Mouse (Mus musculus): ENCODE data around the gene Naxe.

Naxe gene

GRCm38 (mm10) chr3:88057902-88058696 is at the start of gene Naxe:
Gene Naxe (minus strand): TSS chr3:88058495.
- peak; percentile 77 for DNase-seq (ENCODE audit: low read depth, low spot score)

DNA sequence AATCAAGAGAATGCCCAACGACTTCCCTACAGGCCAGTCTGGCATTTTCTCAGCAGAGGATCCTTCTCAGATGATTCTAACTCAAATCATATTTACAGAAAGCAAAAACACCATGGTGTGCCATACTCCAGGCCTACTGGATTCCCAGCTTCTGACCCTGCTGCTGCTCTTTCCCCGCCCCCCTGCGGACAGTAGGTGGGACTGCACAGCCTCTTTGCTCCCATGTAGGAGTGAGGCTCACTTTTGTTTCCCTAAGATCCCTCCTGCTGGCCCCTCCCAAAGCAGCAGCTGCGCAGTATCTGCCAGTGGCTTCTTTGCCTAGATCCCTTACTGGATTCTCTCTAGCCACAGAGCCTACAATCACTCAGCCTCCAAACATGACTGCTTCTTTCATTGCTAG is 47.8 kb upstream of the Naxe start:
- DNase-seq (ENCODE audit: low read depth, low spot score) = no peak

DNA sequence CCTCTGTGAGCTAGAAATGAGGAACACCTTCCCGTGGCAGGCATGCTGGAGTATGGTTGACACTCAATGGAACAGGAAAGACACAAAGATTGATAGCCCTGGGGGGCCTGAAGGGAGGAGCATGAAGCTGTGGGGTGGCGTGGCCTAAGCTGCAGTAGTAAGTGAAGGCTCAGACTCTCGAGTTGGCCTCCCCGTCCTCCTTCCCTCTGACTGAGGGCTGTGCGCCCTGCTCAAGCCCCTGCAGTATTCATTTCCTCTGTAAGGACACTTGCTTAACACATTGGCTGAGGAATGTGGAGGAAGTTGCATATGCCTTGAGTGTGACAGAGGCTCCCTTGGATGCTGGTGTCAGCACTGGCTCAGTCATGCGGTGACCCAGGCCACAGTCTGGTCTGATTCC is 44.3 kb upstream of the Naxe start:
- no peak for DNase-seq (ENCODE audit: low read depth, low spot score)

DNA sequence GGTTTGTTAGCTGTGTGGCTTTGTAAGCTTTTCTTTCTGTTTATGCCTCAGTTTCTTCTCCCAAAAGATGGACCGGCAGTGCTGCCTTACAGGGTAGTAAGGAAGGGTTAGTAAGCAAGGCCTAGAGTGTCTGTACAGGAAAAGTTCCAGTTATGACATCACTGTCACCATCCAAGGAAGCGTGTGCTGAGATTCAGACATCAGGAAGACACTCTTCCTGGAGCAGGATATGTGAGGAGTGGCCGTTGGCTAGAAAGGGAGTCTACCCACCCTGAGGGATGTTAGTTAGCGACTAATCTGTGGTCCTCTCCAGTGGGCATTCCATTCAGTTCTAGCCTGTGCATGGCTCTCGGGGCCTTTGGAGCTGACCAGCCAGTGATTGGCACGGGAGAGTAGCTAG is 43.9 kb upstream of the Naxe start:
- DNase-seq (ENCODE audit: low read depth, low spot score) = no peak

GRCm38 (mm10) chr3:88101736-88102135 is 43.4 kb upstream of the Naxe start:
- no peak for DNase-seq (ENCODE audit: low read depth, low spot score)

- DNase-seq (ENCODE audit: low read depth, low spot score) = no peak
These were observed 42.0 kb upstream of the Naxe start for GRCm38 (mm10) chr3:88100251-88100650.

DNA sequence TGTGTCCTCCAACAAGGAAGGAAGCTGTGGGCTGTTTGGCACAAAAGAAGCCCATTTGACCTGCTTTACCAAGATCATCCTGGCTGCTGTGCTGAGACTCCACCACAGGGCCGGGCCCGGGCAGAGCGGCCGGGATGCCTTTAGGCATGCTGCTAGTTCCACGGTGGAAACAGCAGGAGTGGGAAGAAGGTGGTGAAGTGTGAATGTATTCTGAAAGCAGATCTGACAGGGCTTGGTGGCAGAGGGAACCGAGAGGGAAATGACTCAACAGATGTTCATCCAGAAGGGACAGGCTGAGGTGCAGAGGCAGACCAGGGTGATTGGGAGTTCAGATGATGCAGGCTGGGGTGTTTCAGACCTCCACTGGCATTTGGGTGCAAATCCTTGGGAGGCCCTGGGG is 39.4 kb upstream of the Naxe start:
- no peak for DNase-seq (ENCODE audit: low read depth, low spot score)

- DNase-seq (ENCODE audit: low read depth, low spot score) = no peak
These were observed 35.8 kb upstream of the Naxe start for GRCm38 (mm10) chr3:88094126-88094525.

DNA sequence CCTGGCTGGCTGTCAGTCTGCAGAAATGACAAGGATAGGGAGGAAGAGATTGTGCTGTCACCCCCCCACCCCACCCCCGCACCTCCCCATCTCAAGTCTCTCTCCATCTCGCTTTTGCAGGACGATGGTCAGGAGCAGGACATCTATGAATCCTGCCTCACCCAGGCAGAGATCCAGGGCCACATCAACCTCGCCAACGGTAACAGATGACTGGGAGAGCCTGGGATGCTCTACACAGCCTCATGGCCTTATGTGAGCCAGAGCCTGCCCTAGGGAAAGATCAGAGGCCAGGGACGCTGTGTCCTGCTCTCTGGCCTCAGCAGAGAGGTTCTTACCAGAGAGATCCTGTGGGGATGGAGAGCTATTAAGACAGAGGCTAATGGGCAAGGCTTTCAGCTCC is 32.3 kb upstream of the Naxe start:
- DNase-seq (ENCODE audit: low read depth, low spot score) = no peak

- no peak for DNase-seq (ENCODE audit: low read depth, low spot score)
These were observed 31.8 kb upstream of the Naxe start for GRCm38 (mm10) chr3:88090106-88090505.

DNA sequence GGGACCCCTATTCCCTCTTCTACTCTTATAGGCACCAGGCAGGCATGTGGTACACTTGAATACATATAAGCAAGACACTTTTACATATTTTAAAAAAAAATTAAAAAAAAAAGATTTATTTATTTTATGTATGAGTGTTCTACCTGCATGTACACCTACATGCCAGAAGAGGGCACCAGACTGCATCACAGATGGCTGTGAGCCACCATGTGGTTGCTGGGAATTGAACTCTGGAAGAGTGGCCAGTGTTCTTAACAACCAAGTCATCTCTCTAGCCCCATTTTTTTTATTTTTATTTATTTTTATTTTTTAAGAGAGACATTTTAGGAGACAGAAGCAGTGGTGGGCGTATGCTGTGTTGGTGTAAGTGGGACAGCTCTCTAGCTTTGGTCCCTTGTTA is 29.4 kb upstream of the Naxe start:
- no peak for DNase-seq (ENCODE audit: low read depth, low spot score)

DNA sequence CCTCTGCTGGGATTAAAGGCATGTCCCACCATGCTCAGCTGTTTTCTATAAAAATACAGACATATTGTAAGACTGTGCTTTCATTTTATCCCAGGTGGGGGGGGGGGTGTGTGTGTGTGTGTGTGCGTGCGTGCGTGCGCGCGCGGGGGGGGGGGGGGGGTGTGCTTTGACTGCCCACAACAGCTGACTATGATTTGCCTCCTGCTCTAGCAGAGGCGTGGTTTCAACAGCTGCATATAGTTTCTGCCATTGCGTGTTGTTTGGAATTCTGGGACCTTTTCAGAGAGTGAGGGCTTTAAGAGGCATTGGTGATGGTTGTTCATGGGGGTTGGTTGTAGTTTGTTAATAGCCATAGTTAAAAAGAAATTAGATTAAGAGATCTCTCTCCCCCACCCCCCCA is 27.2 kb upstream of the Naxe start:
- no peak for DNase-seq (ENCODE audit: low read depth, low spot score)

DNA sequence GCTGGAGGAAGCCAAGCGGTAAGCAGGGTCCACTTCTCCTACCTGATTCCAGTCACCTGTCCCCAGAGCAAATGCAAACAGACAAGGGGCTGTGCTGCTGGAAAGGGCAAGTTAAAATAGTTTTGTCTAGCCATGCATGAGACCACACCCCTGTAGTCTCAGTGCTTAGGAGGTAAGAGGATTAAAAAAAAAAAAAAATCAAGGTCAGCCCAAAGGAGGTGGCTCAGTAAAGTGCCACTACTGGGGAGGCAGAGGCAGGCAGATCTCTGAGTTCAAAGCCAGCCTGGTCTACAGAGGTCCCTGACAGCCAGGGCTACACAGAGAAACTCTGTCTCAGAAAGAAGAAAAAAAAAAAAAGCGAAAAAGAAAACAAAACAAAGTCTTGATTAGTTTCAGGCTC is 25.7 kb upstream of the Naxe start:
- no peak for DNase-seq (ENCODE audit: low read depth, low spot score)

DNA sequence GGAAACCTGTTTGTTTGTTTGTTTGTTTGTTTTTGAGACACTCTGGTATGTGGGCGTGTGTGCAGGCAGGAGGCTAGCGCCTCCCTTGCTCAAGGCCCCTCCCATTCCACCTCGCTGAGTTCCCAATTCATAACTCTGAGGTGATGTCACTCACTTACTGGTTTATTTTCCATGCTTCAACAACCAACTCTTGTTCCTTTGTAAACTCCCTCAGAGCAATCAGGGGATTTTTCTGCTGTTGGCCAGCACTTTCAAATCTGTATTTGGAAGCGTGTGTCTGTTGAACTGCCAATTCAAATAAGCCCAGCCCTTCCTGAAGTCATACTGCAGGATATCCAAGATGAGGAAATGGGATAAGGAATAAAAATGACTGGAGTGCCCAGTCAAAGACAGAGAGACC is 24.4 kb upstream of the Naxe start:
- DNase-seq (ENCODE audit: low read depth, low spot score) = no peak

GRCm38 (mm10) chr3:88082224-88082618 is 23.9 kb upstream of the Naxe start:
- no peak for DNase-seq (ENCODE audit: low read depth, low spot score)

- DNase-seq (ENCODE audit: low read depth, low spot score) = peak; percentile 88
These were observed 23.3 kb upstream of the Naxe start, which contains the start of gene Iqgap3 for GRCm38 (mm10) chr3:88081345-88082223. Gene Iqgap3 (plus strand): TSS chr3:88081971.

GRCm38 (mm10) chr3:88078204-88078603 is 19.9 kb upstream of the Naxe start, which contains the start of gene Ttc24:
Gene Ttc24 (minus strand): TSS chr3:88078304.
- DNase-seq (ENCODE audit: low read depth, low spot score) = no peak

GRCm38 (mm10) chr3:88077441-88077840 is 19.1 kb upstream of the Naxe start:
- DNase-seq (ENCODE audit: low read depth, low spot score) = no peak

- no peak for DNase-seq (ENCODE audit: low read depth, low spot score)
These were observed 16.5 kb upstream of the Naxe start for GRCm38 (mm10) chr3:88074766-88075165.

DNA sequence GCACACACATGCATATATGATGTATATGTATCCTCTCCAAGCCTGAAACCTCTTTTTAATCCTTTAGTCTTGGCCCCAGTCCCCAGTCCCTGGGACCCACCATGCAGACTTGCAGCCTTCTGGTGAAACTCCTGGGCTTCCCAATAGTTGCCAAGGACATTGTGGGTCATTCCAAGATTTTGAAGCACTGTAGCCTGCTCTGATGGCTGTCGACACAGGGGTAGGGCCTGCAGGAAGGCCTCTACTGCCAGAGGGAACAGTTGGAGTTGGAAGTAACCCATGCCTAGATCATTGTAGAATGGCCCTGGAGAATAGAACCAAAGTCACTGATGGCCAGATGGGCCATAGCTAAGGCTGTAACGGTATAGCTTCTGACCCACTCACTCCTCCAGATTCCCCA is 16.1 kb upstream of the Naxe start:
- no peak for DNase-seq (ENCODE audit: low read depth, low spot score)

DNA sequence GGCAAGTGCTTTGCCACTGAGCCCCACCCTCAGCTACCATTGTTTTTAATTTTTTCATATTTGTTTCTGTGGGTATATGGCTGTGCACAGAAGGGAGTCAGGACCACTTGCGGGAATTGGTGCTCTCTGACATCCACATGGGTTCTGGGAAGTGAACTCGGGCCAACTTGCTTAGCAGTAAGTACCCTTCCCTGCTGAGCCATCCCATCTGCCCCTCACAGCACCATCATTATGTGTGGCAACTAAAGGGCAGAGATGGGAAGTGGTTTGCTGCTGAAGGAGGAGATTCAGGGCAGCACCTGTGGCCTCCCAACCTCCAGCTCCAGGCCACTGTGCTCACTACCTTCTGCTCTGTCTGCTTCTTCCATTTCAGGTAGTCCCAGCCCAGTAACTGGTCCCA is 15.3 kb upstream of the Naxe start:
- DNase-seq (ENCODE audit: low read depth, low spot score) = no peak

DNA sequence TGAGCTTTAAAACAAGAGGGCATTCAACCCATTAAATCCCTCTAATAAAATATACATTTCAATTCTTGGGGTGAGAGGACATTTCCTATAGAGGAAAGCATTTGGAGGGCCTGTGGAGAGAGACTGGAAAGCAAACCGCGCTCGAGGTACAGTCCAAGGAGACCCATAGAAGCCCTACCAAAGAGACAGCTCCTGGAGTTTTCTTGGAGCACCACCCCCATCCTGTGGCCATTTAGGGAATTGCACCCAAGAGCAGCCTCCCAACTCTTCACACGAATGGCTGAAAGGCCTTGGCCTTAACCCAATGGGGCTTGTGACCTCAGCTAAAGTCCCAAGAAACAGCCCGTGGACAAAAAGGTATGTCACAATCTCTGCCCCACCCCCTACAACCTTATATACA is 13.5 kb upstream of the Naxe start:
- peak; percentile 29 for DNase-seq (ENCODE audit: low read depth, low spot score)

DNA sequence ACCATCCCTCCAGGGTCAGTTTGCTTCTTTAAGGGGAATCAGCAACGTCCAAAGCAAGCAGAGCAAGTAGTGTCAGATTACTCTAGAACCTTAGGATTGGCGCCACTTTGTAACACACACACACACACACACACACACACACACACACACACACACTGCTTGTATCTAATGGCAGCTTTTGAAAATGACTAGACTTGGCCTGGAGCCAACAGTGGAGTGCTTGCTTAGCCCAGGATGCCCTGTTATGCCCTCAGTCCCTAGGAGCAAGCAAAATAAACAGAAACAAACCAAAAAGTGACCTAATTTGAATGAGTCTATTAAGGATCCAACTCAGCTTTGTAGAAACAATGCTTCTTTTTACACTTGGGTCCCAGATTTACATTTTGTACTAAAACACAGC is 10.1 kb upstream of the Naxe start:
- no peak for DNase-seq (ENCODE audit: low read depth, low spot score)
